Mouse (Mus musculus): ENCODE results near the gene Acin1. TPM values are rescaled to one million over a fixed set of nuclear protein-coding genes. Genes with fewer than 3 reads are reported as not detected.
A peak's percentile ranks its signal among the peaks of the same experiment; 100 is the strongest.

The Acin1 gene
- polyA plus RNA-seq, 1 experiment, result 685 TPM

DNA sequence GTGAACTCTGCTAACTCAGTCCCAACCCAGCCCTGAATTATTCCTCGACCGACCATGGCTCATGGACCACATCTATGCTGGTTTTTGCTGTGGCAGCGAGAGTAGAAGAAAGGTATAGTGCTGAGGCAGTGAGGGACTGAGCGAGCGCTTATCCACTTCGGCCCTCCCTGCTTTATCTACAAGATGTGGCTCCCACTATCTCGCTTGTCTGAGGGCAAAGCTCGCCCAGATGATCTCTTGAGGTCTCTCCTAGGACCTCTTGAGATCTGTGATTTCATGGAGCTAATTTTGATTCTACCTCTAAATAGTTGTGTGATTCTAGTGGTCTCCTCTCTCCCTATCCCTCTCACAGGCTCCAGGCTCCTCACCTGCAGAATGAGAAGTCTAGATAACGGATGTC is 22.3 kb upstream of the Acin1 start:
- TF ChIP-seq GATA1 (IDR thresholded peaks at IDR 0.05; ENCODE audit: low read length), result peak; percentile 52

DNA sequence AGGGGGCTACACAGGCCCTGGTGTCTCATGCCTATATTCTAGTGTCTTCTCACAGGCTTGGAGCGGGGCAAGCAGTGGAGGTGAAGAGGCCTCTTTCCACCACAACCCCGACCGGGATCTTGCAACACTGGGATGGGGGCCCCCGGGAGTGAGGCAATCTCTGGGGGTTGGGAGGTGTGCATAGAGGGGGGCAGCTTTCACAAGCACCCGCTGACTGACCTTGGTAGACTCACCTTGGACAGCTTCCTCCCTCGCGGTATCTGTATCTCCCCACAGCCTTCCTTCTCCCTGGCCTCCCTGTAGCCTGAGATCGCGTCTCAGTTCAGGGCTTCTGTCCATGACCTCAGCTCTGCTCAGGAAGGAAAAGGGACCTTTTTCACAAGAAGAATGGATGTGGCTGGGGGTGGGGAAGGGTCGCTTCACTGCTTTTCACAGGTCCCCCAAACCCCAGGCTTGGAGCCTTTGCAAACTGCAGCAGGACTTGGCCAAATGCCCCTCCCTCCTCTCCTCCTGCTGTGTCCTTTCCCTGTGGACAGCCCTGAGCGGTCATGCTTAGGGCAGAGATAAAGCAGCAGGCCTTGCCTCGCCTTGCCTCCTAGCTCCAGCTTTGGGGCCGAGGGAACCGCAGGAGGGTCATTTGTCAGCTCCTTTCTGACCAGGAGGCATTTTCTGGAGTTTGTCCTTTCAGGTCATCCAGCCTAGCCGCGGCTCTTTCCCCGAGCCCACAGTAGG is 20.0 kb upstream of the Acin1 start:
- no peak for TF ChIP-seq GATA1 (IDR thresholded peaks at IDR 0.05; ENCODE audit: low read length)

GRCm38 (mm10) chr14:54705844-54706243 is 19.1 kb upstream of the Acin1 start:
- TF ChIP-seq GATA1 (IDR thresholded peaks at IDR 0.05; ENCODE audit: low read length), result peak; percentile 79

DNA sequence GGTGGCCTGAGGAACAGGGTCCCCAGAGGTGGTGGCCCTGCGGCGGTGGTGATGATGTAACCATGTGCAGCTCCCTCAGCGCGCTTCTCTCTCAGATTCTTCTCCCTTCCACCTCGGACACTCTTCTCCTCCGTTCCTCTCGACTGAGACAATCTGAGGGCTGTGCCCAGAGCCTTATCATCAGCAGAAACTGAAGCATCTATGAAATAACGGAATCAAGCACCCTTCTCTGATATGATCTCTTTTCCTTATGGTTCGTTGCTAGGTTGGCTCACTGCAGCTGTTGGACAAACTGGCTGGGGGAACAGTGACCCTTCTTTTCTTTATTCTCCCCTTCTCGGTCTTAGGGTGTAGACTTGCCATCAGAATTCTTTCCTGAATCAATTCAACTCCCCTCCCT is 16.5 kb upstream of the Acin1 start:
- TF ChIP-seq GATA1 (IDR thresholded peaks at IDR 0.05; ENCODE audit: low read length), result no peak

GRCm38 (mm10) chr14:54701298-54701697 is 14.6 kb upstream of the Acin1 start:
- TF ChIP-seq GATA1 (IDR thresholded peaks at IDR 0.05; ENCODE audit: low read length), result no peak

DNA sequence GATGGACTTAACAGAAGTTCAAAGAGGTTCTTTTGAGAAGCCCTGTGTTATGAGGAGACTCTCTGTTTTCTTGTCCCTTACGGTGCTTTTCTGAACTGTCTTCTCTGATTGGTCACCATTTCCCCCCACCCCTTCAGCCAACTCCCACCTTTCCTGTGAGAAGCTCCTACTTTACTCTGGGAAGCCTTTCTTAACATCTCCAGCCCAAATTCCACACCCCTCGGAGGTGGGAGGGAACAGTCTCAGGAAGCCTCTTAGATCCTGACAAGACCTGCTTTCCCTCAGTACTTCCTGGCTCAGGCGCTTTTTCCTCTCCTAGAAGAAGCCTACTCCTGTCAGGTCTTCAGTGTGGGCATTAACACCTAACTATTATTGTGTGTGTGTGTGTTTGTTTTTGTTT is 12.9 kb upstream of the Acin1 start:
- no peak for TF ChIP-seq GATA1 (IDR thresholded peaks at IDR 0.05; ENCODE audit: low read length)

DNA sequence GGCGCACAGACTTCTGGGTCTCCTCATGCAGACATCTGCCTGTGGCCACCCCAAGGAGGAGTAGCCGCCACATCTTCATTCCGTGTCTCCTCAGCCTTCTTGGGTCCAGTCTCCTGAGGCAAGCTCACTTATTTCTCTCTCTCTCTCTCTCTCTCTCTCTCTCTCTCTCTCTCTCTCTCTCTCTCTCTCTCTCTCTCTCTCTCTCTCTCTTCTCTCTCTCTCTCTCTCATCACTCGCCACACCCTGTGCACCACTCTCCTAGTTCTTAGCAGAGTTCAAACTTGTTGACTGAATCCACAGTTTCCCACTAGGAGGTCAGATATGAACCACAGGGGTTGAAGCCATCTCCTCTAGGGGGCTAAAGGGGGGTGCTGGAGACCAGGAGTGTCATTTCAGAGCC is 12.0 kb upstream of the Acin1 start, which contains the start of gene Gm29776:
TSS of gene Gm29776 (minus strand) at position 101 of the 400 bp plus-strand sequence.
- TF ChIP-seq GATA1 (IDR thresholded peaks at IDR 0.05; ENCODE audit: low read length), result no peak

DNA sequence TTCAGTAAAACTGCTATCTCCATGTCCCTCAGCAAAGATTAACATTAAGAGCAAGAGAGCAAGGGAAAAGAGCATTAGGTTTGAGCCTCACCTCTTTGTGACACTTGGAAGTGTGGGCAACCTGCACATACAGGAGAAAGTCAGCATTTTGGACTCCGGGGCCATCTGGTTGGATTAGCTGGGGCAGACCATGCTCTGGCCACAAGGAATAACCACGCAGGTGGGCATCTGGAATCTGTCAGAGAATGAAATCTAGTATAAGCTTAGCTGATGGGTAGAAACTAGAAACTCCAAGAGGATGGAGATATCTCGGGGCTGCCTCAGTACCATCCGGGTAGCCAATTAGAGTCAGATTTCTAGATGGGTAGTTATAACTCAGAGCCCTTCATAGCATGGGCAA is 10.0 kb upstream of the Acin1 start:
- TF ChIP-seq GATA1 (IDR thresholded peaks at IDR 0.05; ENCODE audit: low read length), result no peak

DNA sequence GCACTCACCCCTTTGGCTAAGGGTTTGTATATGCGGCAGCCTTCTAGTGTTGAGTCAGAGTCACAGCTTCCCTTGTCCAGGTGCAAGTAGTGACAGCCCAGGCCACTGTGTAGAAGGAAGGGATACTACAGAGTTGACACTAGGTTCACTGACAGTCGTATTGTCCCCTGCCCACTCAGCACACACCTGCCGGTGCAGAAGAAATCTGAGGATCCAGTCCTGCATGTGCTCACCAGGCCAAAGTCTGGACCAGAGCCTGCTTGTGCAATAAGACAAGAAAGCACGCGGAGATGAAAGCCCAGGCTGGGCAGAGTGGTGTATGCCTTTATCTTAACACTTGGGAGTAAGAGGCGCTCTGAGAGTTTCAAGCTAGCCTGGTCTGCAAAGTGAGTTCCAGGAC is 8.3 kb upstream of the Acin1 start:
- TF ChIP-seq GATA1 (IDR thresholded peaks at IDR 0.05; ENCODE audit: low read length), result no peak

GRCm38 (mm10) chr14:54687251-54687650 is 520 bp upstream of the Acin1 start:
- TF ChIP-seq GATA1 (IDR thresholded peaks at IDR 0.05; ENCODE audit: low read length), result no peak

DNA sequence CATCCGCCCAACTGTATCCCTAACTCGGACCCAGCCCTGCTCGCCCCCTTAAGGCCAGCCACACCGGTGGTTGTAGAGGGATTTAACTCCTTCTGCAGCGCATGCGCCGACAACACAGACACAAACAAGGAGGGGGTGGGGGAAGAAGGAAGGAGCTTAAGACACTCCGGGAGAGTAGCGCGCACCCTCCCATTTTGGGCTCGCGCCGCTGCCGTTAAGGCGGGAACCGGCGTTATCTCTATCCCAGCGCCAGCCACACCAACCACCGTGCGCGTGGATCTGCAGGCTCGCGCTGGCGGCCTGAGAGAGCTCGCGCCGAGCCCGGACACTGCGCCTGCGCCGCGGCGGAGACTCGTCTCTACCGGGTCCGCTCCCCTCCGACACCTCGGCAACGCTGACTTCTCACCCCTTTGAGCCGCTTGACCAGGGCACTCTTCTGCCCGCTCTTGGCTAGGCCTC is 639 bp downstream of the Acin1 start, which contains the start of gene 1700123O20Rik:
TSS of gene 1700123O20Rik (plus strand) at position 154 of the 459 bp plus-strand sequence.
- peak; percentile 33 for TF ChIP-seq GATA1 (IDR thresholded peaks at IDR 0.05; ENCODE audit: low read length)

DNA sequence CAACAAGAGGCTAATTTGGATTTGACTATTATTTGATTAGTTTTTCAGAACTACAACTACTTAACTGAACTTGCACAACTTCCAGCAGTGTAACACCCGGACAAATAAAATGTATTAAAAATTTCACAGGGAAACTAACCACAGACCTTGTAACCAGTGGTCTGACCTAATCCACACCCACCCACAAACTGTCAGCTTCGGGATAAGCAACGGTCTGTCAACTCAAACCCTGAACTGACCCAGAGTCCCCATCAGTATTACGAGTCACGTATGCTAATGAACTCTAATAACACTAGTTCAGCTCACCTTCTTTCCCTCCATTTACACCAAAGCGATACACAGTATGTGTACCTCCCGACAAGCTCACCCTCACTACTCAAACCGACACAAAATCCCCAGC is 1.3 kb downstream of the Acin1 start:
- TF ChIP-seq GATA1 (IDR thresholded peaks at IDR 0.05; ENCODE audit: low read length), result no peak

DNA sequence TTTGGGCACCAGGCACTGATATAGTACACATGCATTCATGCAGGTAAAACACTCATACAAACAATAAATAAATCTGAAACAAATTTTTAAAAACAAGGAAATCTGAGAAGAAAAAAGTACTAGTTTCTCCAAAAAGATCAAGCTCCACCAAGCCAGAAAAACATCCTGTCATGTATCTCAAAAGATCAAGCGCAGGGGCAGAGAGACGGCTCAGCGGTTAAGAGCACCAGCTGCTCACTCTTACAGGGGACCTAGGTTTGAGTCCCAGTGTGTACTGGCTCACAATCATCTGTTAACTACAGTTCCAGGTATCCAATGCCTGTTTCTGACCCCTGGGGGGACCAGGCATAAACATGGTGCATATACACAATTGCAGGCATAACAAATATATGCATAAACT is 4.3 kb downstream of the Acin1 start:
- no peak for TF ChIP-seq GATA1 (IDR thresholded peaks at IDR 0.05; ENCODE audit: low read length)

DNA sequence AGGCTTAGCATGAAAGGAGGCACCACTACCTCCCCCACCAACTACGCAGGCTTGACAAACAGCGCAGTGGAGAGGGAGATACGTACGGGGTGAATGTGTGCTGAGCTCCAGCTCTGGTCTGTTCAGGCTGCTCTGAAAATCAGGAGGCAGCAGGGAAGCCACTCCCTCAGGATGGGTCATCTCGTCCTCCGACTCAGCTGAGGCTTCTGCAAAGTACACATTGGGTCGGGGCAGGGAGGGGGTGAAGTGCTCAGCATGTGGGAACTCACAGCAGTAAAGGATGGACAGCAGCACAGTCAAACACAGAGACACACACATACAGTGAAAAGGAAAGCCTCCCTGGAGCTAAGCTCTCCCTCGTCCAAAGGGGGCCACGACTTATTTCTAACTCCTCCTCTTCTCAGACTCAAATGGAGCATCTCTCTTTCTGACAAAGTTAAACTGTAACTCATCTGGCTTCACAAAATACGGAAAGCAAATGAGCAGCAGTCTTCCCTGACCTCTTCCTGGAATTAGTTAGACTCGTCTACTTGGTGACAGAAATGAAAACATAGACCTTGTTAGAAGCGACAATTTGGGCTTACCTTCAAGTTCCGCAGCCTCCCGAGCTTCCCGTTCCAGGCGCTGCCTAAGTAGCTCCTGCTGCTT is 8.0 kb downstream of the Acin1 start:
- no peak for TF ChIP-seq GATA1 (IDR thresholded peaks at IDR 0.05; ENCODE audit: low read length)

GRCm38 (mm10) chr14:54676290-54676689 is 10.4 kb downstream of the Acin1 start:
- no peak for TF ChIP-seq GATA1 (IDR thresholded peaks at IDR 0.05; ENCODE audit: low read length)

- TF ChIP-seq GATA1 (IDR thresholded peaks at IDR 0.05; ENCODE audit: low read length), result no peak
Measured at GRCm38 (mm10) chr14:54674317-54674716, 12.4 kb downstream of the Acin1 start.

DNA sequence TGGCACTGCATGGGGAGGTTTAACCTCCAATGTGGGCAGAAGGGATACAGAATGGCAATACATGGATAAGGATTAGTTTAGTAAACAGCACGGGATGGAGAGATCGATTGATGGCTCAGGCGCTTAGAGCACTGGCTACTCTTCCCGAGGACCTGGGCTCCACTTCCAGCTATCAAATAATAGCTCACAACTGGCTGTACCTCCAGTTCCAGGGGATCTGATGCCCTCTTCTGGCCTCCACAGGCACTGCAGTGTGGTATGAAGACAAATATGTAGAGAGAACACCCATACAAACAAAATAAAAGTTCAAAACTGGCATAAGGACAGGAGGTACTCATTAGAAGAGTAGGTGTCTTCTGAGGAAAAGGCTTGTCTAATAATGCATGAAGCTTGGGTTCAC is 17.4 kb downstream of the Acin1 start:
- TF ChIP-seq GATA1 (IDR thresholded peaks at IDR 0.05; ENCODE audit: low read length), result no peak

Measured in G1E-ER4 (cell line).